Mouse (Mus musculus) intestine, embryonic 16.5 days (tissue): Measurements from ENCODE around the gene Cd80. TPM values are rescaled to one million over a fixed set of nuclear protein-coding genes. Genes with fewer than 3 reads are reported as not detected.

ENCODE experiments used
- ATAC-seq: fragments of 200-750 bp; cut with Nextera tagmentation; 2 replicates; pipeline ENCODE4 v1.8.0; 2017; ENCODE audit warnings: moderate TSS enrichment, moderate library complexity
- H3K27ac ChIP-seq: fragments of 300-500 bp; sonication (generic); 2 replicates; pipeline ENCODE4 v1.5.1; 2014; ENCODE audit warnings: mild to moderate bottlenecking, low read length
- H3K27me3 ChIP-seq: fragments of 300-500 bp; sonication (generic); replicated peaks from 2 replicates; pipeline ENCODE4 v1.6.1; 2014; ENCODE audit warnings: low read length, control low read depth, mixed read lengths; ENCODE audit not compliant: control insufficient read depth, insufficient read depth
- H3K36me3 ChIP-seq: fragments of 300-500 bp; sonication (generic); 2 replicates; pipeline ENCODE4 v1.6.1; 2014; ENCODE audit warnings: low read length, control low read depth; ENCODE audit not compliant: control insufficient read depth, insufficient read depth
- H3K4me1 ChIP-seq: fragments of 300-500 bp; sonication (generic); 2 replicates; pipeline ENCODE4 v1.6.1; 2014; ENCODE audit warnings: low read length, control low read depth, mixed read lengths; ENCODE audit not compliant: control insufficient read depth, insufficient read depth
- H3K4me2 ChIP-seq: fragments of 300-500 bp; sonication (generic); 2 replicates; pipeline ENCODE4 v1.6.1; 2014; ENCODE audit warnings: low read depth, low read length, control low read depth
- H3K4me3 ChIP-seq: fragments of 300-500 bp; sonication (generic); 2 replicates; pipeline ENCODE4 v1.5.1; 2014; ENCODE audit warnings: mild to moderate bottlenecking, low read length
- H3K9ac ChIP-seq: fragments of 300-500 bp; sonication (generic); 2 replicates; pipeline ENCODE4 v1.6.1; 2014; ENCODE audit warnings: low read depth, low read length
- H3K9me3 ChIP-seq: fragments of 300-500 bp; sonication (generic); 2 replicates; pipeline ENCODE4 v1.6.1; 2016; ENCODE audit warnings: low read length, control low read depth; ENCODE audit not compliant: control insufficient read depth
- WGBS: fragments of 180-500 bp; shearing (Covaris S2); extraction: QIAGEN DNeasy Blood & Tissue Kit; methylation state at CpG from one replicate; pipeline ENCODE4 v1.1.7; 2014; 5-methylcytosine and 5-hydroxymethylcytosine counted together
- polyA plus RNA-seq: library from polyadenylated mRNA; unstranded; fragments of >200 nt; fragmentation: Nextera tagmentation; extraction: Ambion mirVana; gene quantifications from 2 replicates; pipeline ENCODE4 v1.2.1, GENCODE M21; 2015

Gene Cd80
- polyA plus RNA-seq, 1 experiment from 2014 or later = 0.18 TPM

GRCm38 (mm10) chr16:38454533-38455254, 667 bp upstream of the Cd80 start:
- peaks cover 4% of the 10 kb centered on the region; the same call in 1 of the 2 replicates for H3K4me1 ChIP-seq
- H3K36me3 ChIP-seq = peaks cover 4% of the 10 kb centered on the region; the same call in 1 of the 2 replicates
- H3K4me2 ChIP-seq = no peak overlapping the region
- no peak overlapping the region for H3K4me3 ChIP-seq
- H3K27ac ChIP-seq = no peak overlapping the region
- no peaks in the 10 kb centered on the region for H3K9me3 ChIP-seq
- H3K27me3 ChIP-seq = no peaks in the 10 kb centered on the region
- 74% methylated on average over 11 of the region's 11 CpGs for WGBS
- no peak for ATAC-seq
- no peak overlapping the region for H3K9ac ChIP-seq

- no peaks in the 10 kb centered on the region for H3K36me3 ChIP-seq
- no peaks in the 10 kb centered on the region for H3K9me3 ChIP-seq
- no peak overlapping the region for H3K27ac ChIP-seq
- no peak overlapping the region for H3K4me3 ChIP-seq
- H3K9ac ChIP-seq = no peak overlapping the region
- no peak for ATAC-seq
- no peak overlapping the region for H3K4me2 ChIP-seq
- no peaks in the 10 kb centered on the region for H3K27me3 ChIP-seq
- WGBS = 51% methylated on average over 11 of the region's 11 CpGs
- H3K4me1 ChIP-seq = no peaks in the 10 kb centered on the region
These were observed 1.6 kb downstream of the Cd80 start for GRCm38 (mm10) chr16:38456812-38457567.

- Histone ChIP-seq H3K4me2 (no peak overlapping the region), H3K4me1 (no peaks in the 10 kb centered on the region), H3K27ac (no peak overlapping the region), H3K4me3 (no peak overlapping the region), H3K9me3 (no peaks in the 10 kb centered on the region), H3K9ac (no peak overlapping the region), H3K27me3 (no peaks in the 10 kb centered on the region), H3K36me3 (no peaks in the 10 kb centered on the region)
- WGBS = 65% methylated on average over 6 of the region's 6 CpGs
- peak; percentile 90 for ATAC-seq
These were observed 3.4 kb downstream of the Cd80 start for GRCm38 (mm10) chr16:38458600-38459280.

- WGBS = 88% methylated on average over 4 of the region's 4 CpGs
- Histone ChIP-seq H3K27me3 (no peaks in the 10 kb centered on the region), H3K4me3 (no peak overlapping the region), H3K9me3 (no peaks in the 10 kb centered on the region), H3K27ac (no peak overlapping the region), H3K4me2 (no peak overlapping the region), H3K9ac (no peak overlapping the region), H3K4me1 (no peaks in the 10 kb centered on the region), H3K36me3 (no peaks in the 10 kb centered on the region)
- ATAC-seq = no peak
These were observed 4.6 kb downstream of the Cd80 start for GRCm38 (mm10) chr16:38459990-38460389.

GRCm38 (mm10) chr16:38461749-38462148, 6.4 kb downstream of the Cd80 start:
- Histone ChIP-seq H3K36me3 (no peaks in the 10 kb centered on the region), H3K27ac (no peak overlapping the region), H3K4me1 (0 out of 2 replicates have a peak, but pooled peaks cover 2% of the 10 kb centered on the region), H3K4me2 (no peak overlapping the region), H3K27me3 (no peaks in the 10 kb centered on the region), H3K9me3 (no peaks in the 10 kb centered on the region), H3K4me3 (no peak overlapping the region), H3K9ac (no peak overlapping the region)
- no peak for ATAC-seq
- WGBS = 87% methylated on average over 8 of the region's 8 CpGs

- Histone ChIP-seq H3K9me3 (no peaks in the 10 kb centered on the region), H3K36me3 (no peaks in the 10 kb centered on the region), H3K4me1 (0 out of 2 replicates have a peak, but pooled peaks cover 2% of the 10 kb centered on the region), H3K27ac (no peak overlapping the region), H3K4me2 (no peak overlapping the region), H3K4me3 (no peak overlapping the region), H3K9ac (no peak overlapping the region), H3K27me3 (no peaks in the 10 kb centered on the region)
- ATAC-seq = no peak
- 78% methylated on average over 7 of the region's 7 CpGs for WGBS
These were observed 6.8 kb downstream of the Cd80 start for GRCm38 (mm10) chr16:38462161-38462560.

GRCm38 (mm10) chr16:38463305-38463704, 7.9 kb downstream of the Cd80 start:
- Histone ChIP-seq H3K27me3 (no peaks in the 10 kb centered on the region), H3K4me1 (0 out of 2 replicates have a peak, but pooled peaks cover 5% of the 10 kb centered on the region), H3K27ac (no peak overlapping the region), H3K9ac (no peak overlapping the region), H3K4me3 (no peak overlapping the region), H3K36me3 (no peaks in the 10 kb centered on the region), H3K9me3 (no peaks in the 10 kb centered on the region), H3K4me2 (no peak overlapping the region)
- WGBS = 91% methylated on average over 5 of the region's 5 CpGs
- no peak for ATAC-seq

- H3K4me3 ChIP-seq = no peak overlapping the region
- no peaks in the 10 kb centered on the region for H3K36me3 ChIP-seq
- H3K27me3 ChIP-seq = no peaks in the 10 kb centered on the region
- no peak overlapping the region for H3K4me2 ChIP-seq
- H3K27ac ChIP-seq = peak overlapping the region; percentile 50; the same call in 1 of the 2 replicates
- no peaks in the 10 kb centered on the region for H3K9me3 ChIP-seq
- 0 out of 2 replicates have a peak, but pooled peaks cover 5% of the 10 kb centered on the region for H3K4me1 ChIP-seq
- WGBS = 81% methylated on average over 4 of the region's 4 CpGs
- ATAC-seq = no peak
- no peak overlapping the region for H3K9ac ChIP-seq
These were observed 10.7 kb downstream of the Cd80 start for GRCm38 (mm10) chr16:38466089-38466488.
